Mouse (Mus musculus): ENCODE results near the gene Gm16451. TPM values are rescaled to one million over a fixed set of nuclear protein-coding genes. Genes with fewer than 3 reads are reported as not detected.

The Gm16451 gene
- polyA plus RNA-seq (2017; shearing (Covaris generic)) = not detected

GRCm38 (mm10) chr7:22118145-22118544 lies at the start of gene Gm16451:
Gm16451 (minus strand) TSS chr7:22118245.

GRCm38 (mm10) chr7:22163935-22164334 lies 45.9 kb upstream of the Gm16451 start, which contains the start of gene Vmn1r142:
Vmn1r142 (minus strand) TSS chr7:22164035.

GRCm38 (mm10) chr7:22134641-22135040 lies 16.6 kb upstream of the Gm16451 start, which contains the start of gene Gm10666:
Gm10666 (minus strand) TSS chr7:22134741.

GRCm38 (mm10) chr7:22068757-22069156 lies 49.3 kb downstream of the Gm16451 start, which contains the start of gene Vmn1r139:
Vmn1r139 (plus strand) TSS chr7:22069057.

Other genes starting within 250 kb of the Gm16451 start
- not detected for gene Gm5891, start 197.0 kb downstream of the Gm16451 start, polyA plus RNA-seq (2017; shearing (Covaris generic))
- not detected for gene Vmn1r137, start 123.7 kb downstream of the Gm16451 start, polyA plus RNA-seq (2017; shearing (Covaris generic))
- not detected for gene Vmn1r138, start 89.3 kb downstream of the Gm16451 start, polyA plus RNA-seq (2017; shearing (Covaris generic))
- not detected for gene Gm6176, start 61.9 kb downstream of the Gm16451 start, polyA plus RNA-seq (2017; shearing (Covaris generic))
- not detected for gene Vmn1r139, start 49.2 kb downstream of the Gm16451 start, polyA plus RNA-seq (2017; shearing (Covaris generic))
- not detected for gene Gm10666, start 16.5 kb upstream of the Gm16451 start, polyA plus RNA-seq (2017; shearing (Covaris generic))
- not detected for gene Vmn1r142, start 45.8 kb upstream of the Gm16451 start, polyA plus RNA-seq (2017; shearing (Covaris generic))
- gene Vmn1r143, start 71.1 kb upstream of the Gm16451 start, polyA plus RNA-seq (2017; shearing (Covaris generic)) = not detected
- not detected for gene Gm8653, start 83.0 kb upstream of the Gm16451 start, polyA plus RNA-seq (2017; shearing (Covaris generic))
- not detected for gene Gm8453, start 111.2 kb upstream of the Gm16451 start, polyA plus RNA-seq (2017; shearing (Covaris generic))
- not detected for gene Gm4187, start 211.5 kb upstream of the Gm16451 start, polyA plus RNA-seq (2017; shearing (Covaris generic))

Data from CD4-positive, CD25-positive, alpha-beta regulatory T cell, adult 9 weeks (primary cell).